Mouse (Mus musculus): ENCODE measurements at regions not wholly inside any gene's neighbourhood (a gene's known extent, or its start where the extent isn't known, plus 50 kb on each side); places are given as distances from the start of the nearest gene placed in this dataset.

- no peak for TF ChIP-seq EP300 (IDR thresholded peaks at IDR 0.05; ENCODE audit: low read depth)
- TF ChIP-seq CTCF (IDR thresholded peaks at IDR 0.05; ENCODE audit: low read depth) = no peak
These were observed 201.9 kb downstream of the Gm4340 start for GRCm38 (mm10) chr10:104395711-104396110.
